In genomic region chr6:43435987-43436541, GRCm38 (mm10) we compare ENCODE assay signal across 16 mouse cellular contexts.
DNase-seq lines count a peak whose midpoint lies in the region; ATAC-seq lines count a peak whose summit lies in the region.
"Had no signal": no experiment of that assay in that cellular context is flagged by ENCODE, and none has a peak within 500 bp of the region (broad histone marks: within the 10 kb centered on the region; RNA-seq: fewer than 3 reads in every experiment).

No protein-coding gene starts in this region.

- no peaks in the 10 kb centered on the region for H3K36me3 ChIP-seq in forebrain, embryonic 15.5 days
- H3K36me3 ChIP-seq in forebrain, embryonic 10.5 days (replicated peaks), result no peaks in the 10 kb centered on the region
- no peaks in the 10 kb centered on the region for H3K36me3 ChIP-seq in midbrain, embryonic 14.5 days (ENCODE audit: control insufficient read depth, insufficient read depth, low read length)
- H3K36me3 ChIP-seq in midbrain, embryonic 10.5 days, result no peaks in the 10 kb centered on the region
- H3K36me3 ChIP-seq: embryonic facial prominence, embryonic 15.5 days; liver, embryonic 13.5 days; neural tube, embryonic 12.5 days had no signal

- DNase-seq in forebrain, embryonic 10.5 days (ENCODE audit: extremely low spot score, low spot score), result no peak
- DNase-seq in midbrain, embryonic 14.5 days, result peak; percentile 35
- no peak for DNase-seq in midbrain, embryonic 10.5 days (ENCODE audit: low spot score)
- DNase-seq in cerebellum, adult 18-20 months, result peak; percentile 35 to 52
- DNase-seq in cerebellum, postnatal 4 days (ENCODE audit: low spot score in 2 of 2), result peak; percentile 57 to 93
- DNase-seq in ovary, adult 18-20 months (ENCODE audit: low spot score), result no peak
- no peak for DNase-seq in layer of hippocampus, adult 18-20 months (ENCODE audit: low spot score in 2 of 2)
- DNase-seq: adrenal gland, postnatal 10 days; kidney, adult 8-10 months; kidney, postnatal 4 days; liver, embryonic 13.5 days; lung, postnatal 10 days; right cerebral cortex, adult 18-20 months had no signal

- H3K9ac ChIP-seq in forebrain, embryonic 15.5 days (replicated peaks), result no peak overlapping the region
- H3K9ac ChIP-seq in midbrain, embryonic 14.5 days (replicated peaks; ENCODE audit: low read length), result no peak overlapping the region
- H3K9ac ChIP-seq: embryonic facial prominence, embryonic 15.5 days; liver, embryonic 13.5 days; neural tube, embryonic 12.5 days had no signal

- ATAC-seq in forebrain, embryonic 15.5 days (replicated peaks), result peak; percentile 60
- no peak for ATAC-seq in midbrain, embryonic 14.5 days (ENCODE audit: low FRiP score, low TSS enrichment)

- H3K9me3 ChIP-seq in forebrain, embryonic 15.5 days, result no peaks in the 10 kb centered on the region
- no peaks in the 10 kb centered on the region for H3K9me3 ChIP-seq in forebrain, embryonic 10.5 days
- no peaks in the 10 kb centered on the region for H3K9me3 ChIP-seq in midbrain, embryonic 14.5 days (ENCODE audit: control insufficient read depth, low read length)
- H3K9me3 ChIP-seq in midbrain, embryonic 10.5 days (replicated peaks), result no peaks in the 10 kb centered on the region
- H3K9me3 ChIP-seq: embryonic facial prominence, embryonic 15.5 days; liver, embryonic 13.5 days; neural tube, embryonic 12.5 days had no signal

- 0 out of 2 replicates have a peak, but pooled peaks cover 3% of the 10 kb centered on the region for H3K4me1 ChIP-seq in forebrain, embryonic 15.5 days
- H3K4me1 ChIP-seq in forebrain, embryonic 10.5 days, result peaks cover 2% of the 10 kb centered on the region; the same call in 1 of the 2 replicates
- H3K4me1 ChIP-seq in midbrain, embryonic 14.5 days (ENCODE audit: control insufficient read depth, insufficient read depth, low read length), result no peaks in the 10 kb centered on the region
- 0 out of 2 replicates have a peak, but pooled peaks cover 3% of the 10 kb centered on the region for H3K4me1 ChIP-seq in midbrain, embryonic 10.5 days
- H3K4me1 ChIP-seq: embryonic facial prominence, embryonic 15.5 days; liver, embryonic 13.5 days; neural tube, embryonic 12.5 days had no signal

- no peak overlapping the region for H3K4me2 ChIP-seq in forebrain, embryonic 15.5 days (replicated peaks)
- H3K4me2 ChIP-seq in midbrain, embryonic 14.5 days (ENCODE audit: low read length), result no peak overlapping the region
- H3K4me2 ChIP-seq: embryonic facial prominence, embryonic 15.5 days; liver, embryonic 13.5 days; neural tube, embryonic 12.5 days had no signal

- no peaks in the 10 kb centered on the region for H3K27me3 ChIP-seq in forebrain, embryonic 15.5 days
- no peaks in the 10 kb centered on the region for H3K27me3 ChIP-seq in forebrain, embryonic 10.5 days (ENCODE audit: poor library complexity, severe bottlenecking)
- H3K27me3 ChIP-seq in midbrain, embryonic 14.5 days (ENCODE audit: control insufficient read depth, insufficient read depth, low read length), result no peaks in the 10 kb centered on the region
- H3K27me3 ChIP-seq in midbrain, embryonic 10.5 days (ENCODE audit: low read depth, poor library complexity, severe bottlenecking), result no peaks in the 10 kb centered on the region
- H3K27me3 ChIP-seq: embryonic facial prominence, embryonic 15.5 days; liver, embryonic 13.5 days; neural tube, embryonic 12.5 days had no signal

- no peak overlapping the region for H3K27ac ChIP-seq in forebrain, embryonic 15.5 days (replicated peaks)
- no peak overlapping the region for H3K27ac ChIP-seq in forebrain, embryonic 10.5 days
- no peak overlapping the region for H3K27ac ChIP-seq in midbrain, embryonic 14.5 days (replicated peaks; ENCODE audit: low read depth, low read length)
- no peak overlapping the region for H3K27ac ChIP-seq in midbrain, embryonic 10.5 days (replicated peaks)
- H3K27ac ChIP-seq: embryonic facial prominence, embryonic 15.5 days; liver, embryonic 13.5 days; neural tube, embryonic 12.5 days had no signal

- WGBS in forebrain, embryonic 15.5 days, result 46% methylated on average over 2 of the region's 2 CpGs
- 87% methylated on average over 2 of the region's 2 CpGs for WGBS in forebrain, embryonic 10.5 days
- 86% methylated on average over 2 of the region's 2 CpGs for WGBS in midbrain, embryonic 14.5 days
- 80% methylated on average over 2 of the region's 2 CpGs for WGBS in midbrain, embryonic 10.5 days

- no peak overlapping the region for H3K4me3 ChIP-seq in forebrain, embryonic 15.5 days
- H3K4me3 ChIP-seq in forebrain, embryonic 10.5 days, result no peak overlapping the region
- no peak overlapping the region for H3K4me3 ChIP-seq in midbrain, embryonic 14.5 days (replicated peaks; ENCODE audit: low read depth, low read length)
- H3K4me3 ChIP-seq in midbrain, embryonic 10.5 days, result no peak overlapping the region
- H3K4me3 ChIP-seq: embryonic facial prominence, embryonic 15.5 days; liver, embryonic 13.5 days; neural tube, embryonic 12.5 days had no signal

Comparison
In these comparisons a context has a peak if more than half of its experiments do, and no peak if none do; other contexts are left out.
1. DNase-seq: peak in midbrain, embryonic 14.5 days (single experiment), cerebellum, adult 18-20 months (2 of 2) and cerebellum, postnatal 4 days (2 of 2); none in forebrain, embryonic 10.5 days (single experiment), midbrain, embryonic 10.5 days (single experiment), ovary, adult 18-20 months (single experiment) and layer of hippocampus, adult 18-20 months (0 of 2).